Mouse (Mus musculus) heart, postnatal 0 days (tissue): Measurements from ENCODE around the gene Bscl2. TPM values are rescaled to one million over a fixed set of nuclear protein-coding genes. Genes with fewer than 3 reads are reported as not detected.
"Not testable (repeated sequence)": the region's sequence is repeated elsewhere in the genome, so short reads cannot be mapped to it uniquely, and the experiment has no call there.

Source experiments
- ATAC-seq: fragments of 200-750 bp; cut with Nextera tagmentation; 2 replicates; pipeline ENCODE4 v1.8.0; 2017; ENCODE audit warnings: low read depth, moderate number of reproducible peaks, moderate library complexity; ENCODE audit not compliant: insufficient read depth
- DNase-seq: peaks from one replicate; pipeline ENCODE4 v3.0.0-alpha.2; 2016; ENCODE audit warnings: low spot score
- H3K27ac ChIP-seq: fragments of 300-500 bp; sonication (generic); 2 replicates; pipeline ENCODE4 v1.5.1; 2014; ENCODE audit warnings: low read depth, mild to moderate bottlenecking
- H3K27me3 ChIP-seq: fragments of 300-500 bp; sonication (generic); 2 replicates; pipeline ENCODE4 v1.6.1; 2014; ENCODE audit warnings: low read length, mixed read lengths; ENCODE audit not compliant: control insufficient read depth, insufficient read depth
- H3K36me3 ChIP-seq: fragments of 300-500 bp; sonication (generic); replicated peaks from 2 replicates; pipeline ENCODE4 v1.6.1; 2014; ENCODE audit warnings: low read length, mixed read lengths; ENCODE audit not compliant: control insufficient read depth, insufficient read depth
- H3K4me1 ChIP-seq: fragments of 300-500 bp; sonication (generic); 2 replicates; pipeline ENCODE4 v1.6.1; 2014; ENCODE audit warnings: antibody characterized with exemption; ENCODE audit not compliant: control insufficient read depth, insufficient read depth
- H3K4me2 ChIP-seq: fragments of 300-500 bp; sonication (generic); 2 replicates; pipeline ENCODE4 v1.6.1; 2014; ENCODE audit warnings: low read depth, mild to moderate bottlenecking, low read length, moderate library complexity
- H3K4me3 ChIP-seq: fragments of 300-500 bp; sonication (generic); 2 replicates; pipeline ENCODE4 v1.5.1; 2014; ENCODE audit warnings: low read depth, low read length
- H3K9ac ChIP-seq: fragments of 300-500 bp; sonication (generic); replicated peaks from 2 replicates; pipeline ENCODE4 v1.6.1; 2014; ENCODE audit warnings: low read depth, low read length, mixed read lengths
- H3K9me3 ChIP-seq: fragments of 300-500 bp; sonication (generic); replicated peaks from 2 replicates; pipeline ENCODE4 v1.6.1; 2016; ENCODE audit warnings: low read length; ENCODE audit not compliant: control insufficient read depth
- CTCF ChIP-seq: IDR thresholded peaks from 2 replicates; pipeline ENCODE4 v1.5.1; 2016; ENCODE audit warnings: antibody characterized with exemption, control low read depth, low read depth
- EP300 ChIP-seq: IDR thresholded peaks from 2 replicates; pipeline ENCODE4 v1.6.1; 2016; ENCODE audit warnings: antibody characterized with exemption, low read depth
- WGBS: fragments of 180-500 bp; shearing (Covaris S2); extraction: QIAGEN DNeasy Blood & Tissue Kit; methylation state at CpG from one replicate; pipeline ENCODE4 v1.1.7; 2014; 5-methylcytosine and 5-hydroxymethylcytosine counted together
- microRNA-seq: library from miRNA; unstranded; fragments of <30 nt; microRNA quantifications from one replicate; pipeline ENCODE4, GENCODE M21; 2016
- polyA plus RNA-seq: library from polyadenylated mRNA; unstranded; fragments of >200 nt; fragmentation: Nextera tagmentation; extraction: Ambion mirVana; gene quantifications from 2 replicates; pipeline ENCODE4 v1.2.1, GENCODE M21; 2015
- total RNA-seq: library from RNA; depleted of rRNA; stranded (reverse); fragments of >200 nt; gene quantifications from 2 replicates; pipeline ENCODE4 v1.2.3, GENCODE M21; 2014; ENCODE audit warnings: low replicate concordance; rRNA removed

Gene Bscl2
- total and polyA plus RNA-seq, 2 experiments from 2014 or later = 32.1 to 54.2 TPM

- no peak for TF ChIP-seq CTCF
- TF ChIP-seq EP300 = no peak
- DNase-seq (peak; percentile 76), ATAC-seq (peak; percentile 53)
- Histone ChIP-seq H3K4me1 (peaks cover 6% of the 10 kb centered on the region; the same call in 1 of the 2 replicates), H3K9ac (peak within 1 kb of the TSS; percentile 88), H3K4me2 (peak within 1 kb of the TSS; percentile 76), H3K27ac (peak within 1 kb of the TSS; percentile 75), H3K27me3 (no peaks in the 10 kb centered on the region), H3K4me3 (peak within 1 kb of the TSS; percentile 69), H3K36me3 (peaks cover 11% of the 10 kb centered on the region), H3K9me3 (no peaks in the 10 kb centered on the region)
- 2% methylated on average over 54 of the region's 54 CpGs for WGBS
These were observed 55.8 kb downstream of the Bscl2 start, which contains the start of gene Ints5 for GRCm38 (mm10) chr19:8892829-8893766. Gene Ints5, plus strand, starts transcription at chr19:8893005.

- 87% methylated on average over 9 of the region's 9 CpGs for WGBS
- no peak overlapping the region for H3K4me2 ChIP-seq
- no peaks in the 10 kb centered on the region for H3K9me3 ChIP-seq
- TF ChIP-seq EP300 (no peak), CTCF (no peak)
- ATAC-seq = no peak
- H3K4me3 ChIP-seq = no peak overlapping the region
- peaks cover 16% of the 10 kb centered on the region for H3K4me1 ChIP-seq
- no peaks in the 10 kb centered on the region for H3K27me3 ChIP-seq
- no peak overlapping the region for H3K9ac ChIP-seq
- no peak overlapping the region for H3K27ac ChIP-seq
- peaks cover 11% of the 10 kb centered on the region for H3K36me3 ChIP-seq
- no peak for DNase-seq
These were observed 58.2 kb downstream of the Bscl2 start for GRCm38 (mm10) chr19:8895397-8895960.

GRCm38 (mm10) chr19:8896231-8896630 lies 59.0 kb downstream of the Bscl2 start:
- H3K27me3 ChIP-seq, H3K4me3 ChIP-seq, H3K9ac ChIP-seq, DNase-seq, H3K27ac ChIP-seq, ATAC-seq, H3K9me3 ChIP-seq, H3K4me2 ChIP-seq: not testable (repeated sequence)
- Histone ChIP-seq H3K4me1 (peaks cover 16% of the 10 kb centered on the region), H3K36me3 (peaks cover 11% of the 10 kb centered on the region)
- 90% methylated on average over 5 of the region's 5 CpGs for WGBS

GRCm38 (mm10) chr19:8897211-8897864 lies 60.1 kb downstream of the Bscl2 start:
- Histone ChIP-seq H3K27ac (peak overlapping the region; percentile 87), H3K9ac (peak overlapping the region; percentile 52)
- not testable (repeated sequence) for DNase-seq

GRCm38 (mm10) chr19:8897865-8898495 lies 60.7 kb downstream of the Bscl2 start, which contains the start of gene Ganab:
Gene Ganab, plus strand, starts transcription at chr19:8898071.
- peaks cover 21% of the 10 kb centered on the region for H3K36me3 ChIP-seq
- DNase-seq = peak; percentile 97
- peak within 1 kb of the TSS; percentile 93 for H3K9ac ChIP-seq
- TF ChIP-seq EP300 (no peak), CTCF (0 out of 2 replicates have a peak, but pooled peaks have one; percentile 10)
- peaks cover 16% of the 10 kb centered on the region for H3K4me1 ChIP-seq
- no peaks in the 10 kb centered on the region for H3K27me3 ChIP-seq
- ATAC-seq = peak; percentile 99
- H3K9me3 ChIP-seq = no peaks in the 10 kb centered on the region
- under 1% methylated on average over 53 of the region's 53 CpGs for WGBS
- H3K27ac ChIP-seq = peak within 1 kb of the TSS; percentile 91
- H3K4me3 ChIP-seq = peak within 1 kb of the TSS; percentile 89
- peak within 1 kb of the TSS; percentile 82 for H3K4me2 ChIP-seq

More at GRCm38 (mm10) chr19:8897211-8897864, 60.1 kb downstream of the Bscl2 start:
- Histone ChIP-seq H3K4me1 (peaks cover 16% of the 10 kb centered on the region), H3K36me3 (peaks cover 15% of the 10 kb centered on the region), H3K4me3 (peak overlapping the region; percentile 89), H3K4me2 (peak overlapping the region; percentile 82)
- H3K9me3 ChIP-seq, H3K27me3 ChIP-seq: not testable (repeated sequence)
- 24% methylated on average over 21 of the region's 21 CpGs for WGBS
- peak; percentile 33 for ATAC-seq

Small RNA genes lying within 50 kb of the gene (microRNA-seq; reads per million reads assigned to microRNA genes)
- not detected for gene Mir5136

Other genes starting within 250 kb of the Bscl2 start
Only the 30 nearest of the 33 such genes appear.
- gene Slc3a2, start 114.1 kb upstream of the Bscl2 start, total RNA-seq = 38.3 and 66.4 TPM in 2 replicates
- 40.9 and 41.5 TPM in 2 replicates for gene Slc3a2, start 114.1 kb upstream of the Bscl2 start, polyA plus RNA-seq
- 40.8 and 45.8 TPM in 2 replicates for gene Wdr74, start 101.6 kb upstream of the Bscl2 start, total RNA-seq
- 35.4 and 36.6 TPM in 2 replicates for gene Wdr74, start 101.6 kb upstream of the Bscl2 start, polyA plus RNA-seq
- gene 1700092M07Rik, start 96.7 kb upstream of the Bscl2 start, total RNA-seq = not detected in 2 replicates
- gene 1700092M07Rik, start 96.7 kb upstream of the Bscl2 start, polyA plus RNA-seq = 0.38 TPM in 1 of 2 replicates, not detected in the other
- 104 and 105 TPM in 2 replicates for gene Stx5a, start 96.1 kb upstream of the Bscl2 start, total RNA-seq
- 57.0 and 63.6 TPM in 2 replicates for gene Stx5a, start 96.1 kb upstream of the Bscl2 start, polyA plus RNA-seq
- gene Nxf1, start 80.4 kb upstream of the Bscl2 start, total RNA-seq = 42.3 and 46.8 TPM in 2 replicates
- 54.8 and 59.2 TPM in 2 replicates for gene Nxf1, start 80.4 kb upstream of the Bscl2 start, polyA plus RNA-seq
- 283 and 306 TPM in 2 replicates for gene Tmem223, start 66.5 kb upstream of the Bscl2 start, total RNA-seq
- 214 and 228 TPM in 2 replicates for gene Tmem223, start 66.5 kb upstream of the Bscl2 start, polyA plus RNA-seq
- 38.6 and 83.7 TPM in 2 replicates for gene Tmem179b, start 63.0 kb upstream of the Bscl2 start, total RNA-seq
- gene Tmem179b, start 63.0 kb upstream of the Bscl2 start, polyA plus RNA-seq = 46.7 and 49.1 TPM in 2 replicates
- 11.7 and 14.9 TPM in 2 replicates for gene Taf6l, start 51.0 kb upstream of the Bscl2 start, total RNA-seq
- 12.8 and 14.5 TPM in 2 replicates for gene Taf6l, start 51.0 kb upstream of the Bscl2 start, polyA plus RNA-seq
- 47.7 and 59.8 TPM in 2 replicates for gene Polr2g, start 38.9 kb upstream of the Bscl2 start, total RNA-seq
- gene Polr2g, start 38.9 kb upstream of the Bscl2 start, polyA plus RNA-seq = 143 and 144 TPM in 2 replicates
- gene Zbtb3, start 34.9 kb upstream of the Bscl2 start, total RNA-seq = 1.5 and 1.6 TPM in 2 replicates
- 2.7 and 3.1 TPM in 2 replicates for gene Zbtb3, start 34.9 kb upstream of the Bscl2 start, polyA plus RNA-seq
- gene Ttc9c, start 18.1 kb upstream of the Bscl2 start, total RNA-seq = 20.0 and 27.2 TPM in 2 replicates
- gene Ttc9c, start 18.1 kb upstream of the Bscl2 start, polyA plus RNA-seq = 21.1 and 21.4 TPM in 2 replicates
- gene Hnrnpul2, start 17.5 kb upstream of the Bscl2 start, total RNA-seq = 7.1 and 12.6 TPM in 2 replicates
- 2.5 and 2.6 TPM in 2 replicates for gene Hnrnpul2, start 17.5 kb upstream of the Bscl2 start, polyA plus RNA-seq
- 7.0 TPM in 1 of 2 replicates, not detected in the other for gene AC129217.1, start 7.7 kb upstream of the Bscl2 start, total RNA-seq
- gene AC129217.1, start 7.7 kb upstream of the Bscl2 start, polyA plus RNA-seq = not detected in 2 replicates
- not detected in 2 replicates for gene Gng3, start 1.7 kb downstream of the Bscl2 start, total RNA-seq
- gene Gng3, start 1.7 kb downstream of the Bscl2 start, polyA plus RNA-seq = 0.29 and 0.48 TPM in 2 replicates
- gene Lrrn4cl, start 13.3 kb downstream of the Bscl2 start, total RNA-seq = 5.8 and 8.4 TPM in 2 replicates
- 1.5 and 1.8 TPM in 2 replicates for gene Lrrn4cl, start 13.3 kb downstream of the Bscl2 start, polyA plus RNA-seq
- 58.1 and 100.0 TPM in 2 replicates for gene Ubxn1, start 34.0 kb downstream of the Bscl2 start, total RNA-seq
- gene Ubxn1, start 34.0 kb downstream of the Bscl2 start, polyA plus RNA-seq = 138 and 141 TPM in 2 replicates
- 12.6 and 38.2 TPM in 2 replicates for gene Uqcc3, start 43.5 kb downstream of the Bscl2 start, total RNA-seq
- 91.9 and 102 TPM in 2 replicates for gene Uqcc3, start 43.5 kb downstream of the Bscl2 start, polyA plus RNA-seq
- gene Lbhd1, start 46.3 kb downstream of the Bscl2 start, total RNA-seq = 0.65 and 1.3 TPM in 2 replicates
- gene Lbhd1, start 46.3 kb downstream of the Bscl2 start, polyA plus RNA-seq = 30.3 and 31.2 TPM in 2 replicates
- gene Gm49403, start 46.5 kb downstream of the Bscl2 start, total RNA-seq = not detected in 2 replicates
- not detected in 2 replicates for gene Gm49403, start 46.5 kb downstream of the Bscl2 start, polyA plus RNA-seq
- 28.4 and 31.4 TPM in 2 replicates for gene 1810009A15Rik, start 51.4 kb downstream of the Bscl2 start, total RNA-seq
- gene 1810009A15Rik, start 51.4 kb downstream of the Bscl2 start, polyA plus RNA-seq = 37.3 and 40.5 TPM in 2 replicates
- gene Gm49416, start 51.5 kb downstream of the Bscl2 start, total RNA-seq = not detected in 2 replicates
- gene Gm49416, start 51.5 kb downstream of the Bscl2 start, polyA plus RNA-seq = not detected in 2 replicates
- gene Ints5, start 55.5 kb downstream of the Bscl2 start, total RNA-seq = 25.6 and 32.0 TPM in 2 replicates
- gene Ints5, start 55.5 kb downstream of the Bscl2 start, polyA plus RNA-seq = 12.8 and 14.2 TPM in 2 replicates
- gene Ganab, start 60.6 kb downstream of the Bscl2 start, total RNA-seq = 56.3 and 65.5 TPM in 2 replicates
- gene Ganab, start 60.6 kb downstream of the Bscl2 start, polyA plus RNA-seq = 25.6 and 26.4 TPM in 2 replicates
- 41.5 and 54.2 TPM in 2 replicates for gene B3gat3, start 82.9 kb downstream of the Bscl2 start, total RNA-seq
- 26.8 and 29.1 TPM in 2 replicates for gene B3gat3, start 82.9 kb downstream of the Bscl2 start, polyA plus RNA-seq
- gene Rom1, start 91.9 kb downstream of the Bscl2 start, total RNA-seq = 1.5 and 10.2 TPM in 2 replicates
- gene Rom1, start 91.9 kb downstream of the Bscl2 start, polyA plus RNA-seq = 3.2 TPM in 2 replicates
- 6.7 and 21.0 TPM in 2 replicates for gene Eml3, start 92.1 kb downstream of the Bscl2 start, total RNA-seq
- 9.6 and 10.1 TPM in 2 replicates for gene Eml3, start 92.1 kb downstream of the Bscl2 start, polyA plus RNA-seq
- gene Mta2, start 104.4 kb downstream of the Bscl2 start, total RNA-seq = 55.1 and 57.9 TPM in 2 replicates
- 47.6 and 51.5 TPM in 2 replicates for gene Mta2, start 104.4 kb downstream of the Bscl2 start, polyA plus RNA-seq
- gene Tut1, start 116.4 kb downstream of the Bscl2 start, total RNA-seq = 9.8 and 18.0 TPM in 2 replicates
- 8.2 and 10.4 TPM in 2 replicates for gene Tut1, start 116.4 kb downstream of the Bscl2 start, polyA plus RNA-seq
- gene Eef1g, start 129.6 kb downstream of the Bscl2 start, total RNA-seq = 407 and 439 TPM in 2 replicates
- 172 and 173 TPM in 2 replicates for gene Eef1g, start 129.6 kb downstream of the Bscl2 start, polyA plus RNA-seq
- gene Ahnak, start 151.8 kb downstream of the Bscl2 start, total RNA-seq = 122 and 135 TPM in 2 replicates
- gene Ahnak, start 151.8 kb downstream of the Bscl2 start, polyA plus RNA-seq = 56.8 and 59.1 TPM in 2 replicates